Mouse (Mus musculus) B cell, adult (primary cell): Measurements from ENCODE around the gene Trib3. TPM values are rescaled to one million over a fixed set of nuclear protein-coding genes. Genes with fewer than 3 reads are reported as not detected.

Experiments
- total RNA-seq: library from RNA; stranded (reverse); gene quantifications from 4 replicates; pipeline ENCODE4 v1.2.4, GENCODE M21; 2023; ENCODE audit not compliant: inconsistent age

Trib3 gene
- 3.1 to 4.9 TPM (median 3.5 TPM) in 4 replicates for total RNA-seq

DNA sequence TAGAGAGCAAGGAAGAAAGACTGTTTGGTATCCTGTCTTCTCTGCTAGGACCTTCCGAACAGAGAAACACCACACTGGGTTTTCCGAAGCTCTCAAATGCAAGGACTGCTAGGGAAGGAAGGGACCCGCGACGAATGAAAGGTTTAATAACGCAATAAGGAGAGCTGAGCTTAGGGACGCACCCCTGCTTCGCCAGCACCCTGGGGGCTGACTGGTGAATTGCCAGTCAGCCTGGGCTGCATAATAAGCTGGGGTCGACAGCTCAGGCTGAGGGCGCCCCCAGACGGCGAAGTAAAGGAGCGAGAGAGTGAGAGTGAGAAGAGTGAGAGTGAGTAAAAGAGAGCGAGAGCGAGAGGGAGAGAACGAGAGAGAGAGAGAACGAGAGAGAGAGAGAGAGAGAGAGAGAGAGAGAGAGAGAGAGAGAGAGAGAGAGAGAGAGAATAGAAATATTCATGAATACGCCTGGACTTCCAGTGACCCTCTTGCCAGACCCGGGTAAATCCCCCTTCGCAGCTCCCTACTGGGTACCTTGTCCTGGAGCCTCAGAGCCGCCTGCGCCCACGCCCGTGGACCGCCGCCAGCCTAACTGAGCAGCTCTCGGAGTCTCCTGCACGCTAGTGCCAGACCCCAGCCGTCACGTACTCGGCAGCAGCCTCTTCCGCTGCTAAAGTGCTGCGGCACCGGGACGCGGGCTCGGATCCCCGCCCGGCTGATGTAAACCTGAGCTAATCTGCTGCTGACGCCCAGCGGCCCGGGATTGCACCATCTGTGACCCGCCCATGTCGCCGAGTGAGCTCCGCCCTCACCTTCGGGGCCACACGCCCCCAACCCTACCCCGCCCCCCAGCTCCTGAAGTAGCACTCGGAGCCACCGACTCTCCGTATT is at the start of gene Trib3:
Gene Trib3, minus strand, starts transcription at position 704 of the 885 bp plus-strand sequence.

DNA sequence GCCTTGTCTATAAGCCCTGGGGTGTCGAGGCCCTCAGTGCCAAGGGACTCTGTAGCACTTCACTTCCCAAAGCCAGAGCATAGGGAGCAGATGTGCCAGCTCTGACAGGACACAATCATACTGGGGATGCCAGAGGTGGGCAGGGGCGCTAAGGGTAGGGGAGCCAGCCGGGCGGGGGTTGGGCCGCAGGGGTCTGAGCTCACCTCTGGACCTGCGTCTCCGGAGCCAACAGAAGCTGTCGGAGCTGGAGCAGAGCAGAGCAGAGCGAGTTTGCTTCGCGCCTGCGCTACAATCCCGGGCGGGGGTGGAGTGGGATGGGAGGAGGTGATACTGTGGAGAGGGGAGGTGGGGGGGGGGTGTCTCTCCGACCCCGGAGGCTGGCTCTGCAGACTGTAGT is 32.5 kb upstream of the Trib3 start, which contains the start of gene Nrsn2:
Gene Nrsn2, minus strand, starts transcription at position 294 of the 397 bp plus-strand sequence.

DNA sequence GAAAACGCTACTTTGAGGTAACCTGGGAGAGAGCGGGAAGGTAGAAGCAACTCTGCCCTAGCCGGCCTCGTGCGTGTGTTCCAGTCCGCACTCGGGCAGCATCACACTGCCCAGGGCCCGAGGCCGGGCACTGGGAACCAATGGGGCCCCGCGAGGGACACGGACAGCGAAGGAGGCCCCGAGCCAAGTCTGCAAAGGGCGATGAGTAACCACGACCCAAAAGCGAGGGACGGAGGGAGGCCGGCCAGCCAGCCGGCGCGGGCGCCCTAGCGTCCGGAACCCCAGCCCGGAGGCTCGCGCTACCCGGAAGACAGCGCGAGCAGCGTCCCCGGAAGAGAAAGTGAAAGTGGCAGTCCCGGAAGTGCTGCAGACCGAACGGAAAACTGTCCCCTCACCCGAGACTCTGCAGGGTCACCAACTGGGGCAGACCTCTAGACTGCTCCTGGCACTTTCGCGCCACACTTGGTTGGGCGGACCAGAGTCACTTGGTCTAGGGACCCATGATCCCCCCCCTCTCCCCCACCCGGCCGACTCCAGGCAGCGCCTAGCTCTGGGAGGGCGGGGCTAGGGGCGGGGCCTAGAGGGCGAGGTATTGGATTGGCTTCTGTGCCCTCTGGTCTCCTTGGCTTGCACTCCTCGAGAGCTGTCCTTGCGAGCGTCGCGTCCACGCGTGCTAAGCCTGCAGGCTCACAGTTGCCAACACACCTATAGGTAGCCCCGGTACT is 11.6 kb downstream of the Trib3 start, which contains the start of gene Rbck1:
Gene Rbck1, minus strand, starts transcription at position 553 of the 725 bp plus-strand sequence.

DNA sequence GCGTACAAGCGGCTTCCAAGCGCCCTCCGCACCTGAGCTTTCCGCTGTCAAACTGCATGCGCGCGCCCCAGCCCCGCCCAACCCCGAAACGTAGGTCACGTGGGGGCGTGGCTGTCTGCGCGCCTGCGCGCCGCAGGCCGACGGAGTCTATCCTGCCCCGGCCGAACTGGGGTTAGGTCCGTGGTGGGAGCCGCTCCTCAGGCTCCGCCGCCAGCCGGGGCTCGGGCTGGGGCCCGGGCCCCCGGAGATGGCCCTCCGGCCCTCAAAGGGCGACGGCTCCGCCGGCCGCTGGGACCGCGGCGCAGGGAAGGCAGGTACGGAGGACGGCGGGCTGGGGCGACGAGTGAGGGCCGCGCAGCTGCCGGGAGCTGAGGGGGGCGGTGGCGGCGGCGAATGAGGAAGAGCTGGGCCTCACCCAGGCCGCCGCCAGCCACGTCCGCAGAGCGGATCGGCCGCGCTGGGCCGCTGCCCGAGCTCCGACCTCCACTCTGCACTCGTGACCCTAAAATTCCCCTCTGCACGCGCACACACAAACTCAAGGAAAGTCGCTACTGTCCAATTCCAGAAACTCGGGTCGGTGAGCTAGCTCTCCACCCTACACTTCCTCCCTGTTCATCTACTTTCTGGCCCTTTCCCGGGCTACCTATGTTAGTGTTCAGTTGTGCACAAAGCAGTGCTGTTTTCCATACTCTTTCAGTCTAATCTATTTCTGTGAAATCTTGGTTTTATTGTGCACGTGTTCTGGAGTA is 49.9 kb downstream of the Trib3 start, which contains the start of gene Tbc1d20:
Gene Tbc1d20, plus strand, starts transcription at position 102 of the 749 bp plus-strand sequence.

Other genes with a start within 250 kb of the Trib3 start
- 0.18 TPM in 1 of 4 replicates, not detected in the others for gene Srxn1, start 238.5 kb downstream of the Trib3 start, total RNA-seq
- gene Tcf15, start 200.5 kb downstream of the Trib3 start, total RNA-seq = not detected in 4 replicates
- gene Csnk2a1, start 117.2 kb downstream of the Trib3 start, total RNA-seq = 116 to 131 TPM (median 124 TPM) in 4 replicates
- gene Tbc1d20, start 50.2 kb downstream of the Trib3 start, total RNA-seq = 71.6 to 89.0 TPM (median 76.0 TPM) in 4 replicates
- gene Rbck1, start 11.4 kb downstream of the Trib3 start, total RNA-seq = 180 to 202 TPM (median 196 TPM) in 4 replicates
- gene Nrsn2, start 32.6 kb upstream of the Trib3 start, total RNA-seq = not detected in 4 replicates
- 1.3 to 1.7 TPM (median 1.5 TPM) in 4 replicates for gene Sox12, start 54.0 kb upstream of the Trib3 start, total RNA-seq
- gene Zcchc3, start 71.0 kb upstream of the Trib3 start, total RNA-seq = 1.9 to 3.1 TPM (median 3.0 TPM) in 4 replicates
- gene 6820408C15Rik, start 71.6 kb upstream of the Trib3 start, total RNA-seq = not detected in 4 replicates
- not detected in 4 replicates for gene Defb23, start 120.6 kb upstream of the Trib3 start, total RNA-seq
- not detected in 4 replicates for gene Defb20, start 133.0 kb upstream of the Trib3 start, total RNA-seq
- gene Defb22, start 146.1 kb upstream of the Trib3 start, total RNA-seq = not detected in 4 replicates
- not detected in 4 replicates for gene Defb26, start 167.7 kb upstream of the Trib3 start, total RNA-seq
- gene Defb28, start 174.2 kb upstream of the Trib3 start, total RNA-seq = not detected in 4 replicates
- not detected in 4 replicates for gene Defb29, start 196.1 kb upstream of the Trib3 start, total RNA-seq
- not detected in 4 replicates for gene Gm17416, start 225.3 kb upstream of the Trib3 start, total RNA-seq
- gene Defb21, start 228.7 kb upstream of the Trib3 start, total RNA-seq = not detected in 4 replicates
- gene Defb19, start 236.3 kb upstream of the Trib3 start, total RNA-seq = not detected in 4 replicates